Mouse (Mus musculus) left cerebral cortex, adult 8-10 months (tissue): ENCODE data around the gene Syvn1. TPM values are rescaled to one million over a fixed set of nuclear protein-coding genes. Genes with fewer than 3 reads are reported as not detected.

Source experiments
- microRNA-seq, 2 experiments: library from miRNA; unstranded; fragments of <30 nt; microRNA quantifications; one replicate each; pipeline ENCODE4 v1.2.0; 2022
- total RNA-seq, 4 experiments: library from RNA; stranded (reverse); gene quantifications; 2 replicates each; pipeline ENCODE4 v1.2.4; 2022

Syvn1 gene
- total RNA-seq, 4 experiments from 2014 or later: 35.7 to 40.3 (median 37.6) TPM

Small RNA genes within 50 kb of the gene (microRNA-seq; reads per million reads assigned to microRNA genes)
- gene Mir6988: 2.1 to 2.9 reads per million in 2 experiments

Other genes starting within 250 kb of the Syvn1 start
- gene Frmd8, start 171.3 kb upstream of the Syvn1 start, total RNA-seq: 10 to 100 TPM; 12.1 to 19.9 (median 13.7) TPM
- gene Slc25a45, start 168.8 kb upstream of the Syvn1 start, total RNA-seq: 1 to 10 TPM; 3.2 to 5.1 (median 4.1) TPM
- 1 to 10 TPM; 3.9 to 5.6 (median 5.0) TPM for gene Tigd3, start 152.4 kb upstream of the Syvn1 start, total RNA-seq
- gene Dpf2, start 133.6 kb upstream of the Syvn1 start, total RNA-seq: 10 to 100 TPM; 76.4 to 87.8 (median 81.6) TPM
- gene Cdc42ep2, start 121.8 kb upstream of the Syvn1 start, total RNA-seq: 1 to 10 TPM; 6.1 to 7.4 (median 6.4) TPM
- gene Pola2, start 82.4 kb upstream of the Syvn1 start, total RNA-seq: 1 to 10 TPM; 4.4 to 6.6 (median 5.6) TPM
- not detected for gene Slc22a20, start 60.4 kb upstream of the Syvn1 start, total RNA-seq
- gene Capn1, start 30.7 kb upstream of the Syvn1 start, total RNA-seq: 10 to 100 TPM; 25.6 to 31.5 (median 28.0) TPM
- gene Mrpl49, start 11.2 kb downstream of the Syvn1 start, total RNA-seq: 10 to 100 TPM; 42.7 to 55.2 (median 44.9) TPM
- 100 to 1,000 TPM; 737 to 869 (median 805) TPM for gene Fau, start 11.3 kb downstream of the Syvn1 start, total RNA-seq
- gene Znhit2, start 14.6 kb downstream of the Syvn1 start, total RNA-seq: 10 to 100 TPM; 33.0 to 38.8 (median 37.3) TPM
- gene Tm7sf2, start 21.8 kb downstream of the Syvn1 start, total RNA-seq: 10 to 100 TPM; 18.9 to 29.9 (median 23.2) TPM
- gene Vps51, start 30.7 kb downstream of the Syvn1 start, total RNA-seq: 10 to 100 TPM; 79.4 to 88.4 (median 84.3) TPM
- gene Tmem262, start 33.5 kb downstream of the Syvn1 start, total RNA-seq: not detected
- 1 to 10 TPM in 1 of 4 experiments, not detected in 3; 1.1 TPM for gene Gm28374, start 35.7 kb downstream of the Syvn1 start, total RNA-seq
- 10 to 100 TPM; 38.9 to 44.5 (median 41.9) TPM for gene Zfpl1, start 38.4 kb downstream of the Syvn1 start, total RNA-seq
- gene Cdca5, start 38.4 kb downstream of the Syvn1 start, total RNA-seq: under 1 TPM in 3 of 4 experiments, not detected in 1; 0.21 to 0.25 (median 0.23) TPM
- gene AC131692.1, start 47.8 kb downstream of the Syvn1 start, total RNA-seq: not detected
- gene Naaladl1, start 59.2 kb downstream of the Syvn1 start, total RNA-seq: under 1 TPM; 0.14 to 0.44 (median 0.17) TPM
- 10 to 100 TPM; 13.0 to 20.1 (median 16.1) TPM for gene Sac3d1, start 72.1 kb downstream of the Syvn1 start, total RNA-seq
- 10 to 100 TPM; 36.9 to 50.9 (median 45.7) TPM for gene Snx15, start 81.7 kb downstream of the Syvn1 start, total RNA-seq
- 1 to 10 TPM in 1 of 4 experiments, under 1 TPM in 3; 0.67 to 1.4 (median 0.76) TPM for gene Batf2, start 94.4 kb downstream of the Syvn1 start, total RNA-seq
- gene Arl2, start 95.0 kb downstream of the Syvn1 start, total RNA-seq: 100 to 1,000 TPM in 2 of 4 experiments, 10 to 100 TPM in 2; 89.4 to 109 (median 102) TPM
- gene Majin, start 137.8 kb downstream of the Syvn1 start, total RNA-seq: under 1 TPM in 2 of 4 experiments, not detected in 2; 0.51 to 0.73 TPM
- not detected for gene Gpha2, start 179.8 kb downstream of the Syvn1 start, total RNA-seq
- 100 to 1,000 TPM; 148 to 158 (median 153) TPM for gene Ppp2r5b, start 189.3 kb downstream of the Syvn1 start, total RNA-seq
- gene Atg2a, start 195.1 kb downstream of the Syvn1 start, total RNA-seq: 10 to 100 TPM; 31.8 to 35.7 (median 35.4) TPM
- gene Ehd1, start 230.1 kb downstream of the Syvn1 start, total RNA-seq: 10 to 100 TPM; 31.0 to 36.8 (median 35.8) TPM